Mouse (Mus musculus): Measurements from ENCODE around the gene Ccl27b. TPM values are rescaled to one million over a fixed set of nuclear protein-coding genes. Genes with fewer than 3 reads are reported as not detected.

Ccl27b gene
- polyA plus RNA-seq, 1 experiment from 2014 or later = not detected

Other genes with a start within 250 kb of the Ccl27b start
- gene Gm21586, start 215.9 kb upstream of the Ccl27b start, polyA plus RNA-seq (2015; fragmentation: Nextera tagmentation; extraction: Ambion mirVana) = not detected in 2 replicates
- 0.06 and 0.10 TPM in 2 replicates for gene Gm2163, start 188.5 kb upstream of the Ccl27b start, polyA plus RNA-seq (2015; fragmentation: Nextera tagmentation; extraction: Ambion mirVana)
- gene Fam205a2, start 127.1 kb upstream of the Ccl27b start, polyA plus RNA-seq (2015; fragmentation: Nextera tagmentation; extraction: Ambion mirVana) = not detected in 2 replicates
- not detected in 2 replicates for gene Gm10591, start 43.1 kb upstream of the Ccl27b start, polyA plus RNA-seq (2015; fragmentation: Nextera tagmentation; extraction: Ambion mirVana)
- gene Gm2564, start 25.5 kb upstream of the Ccl27b start, polyA plus RNA-seq (2015; fragmentation: Nextera tagmentation; extraction: Ambion mirVana) = 0.44 and 0.46 TPM in 2 replicates
- not detected in 2 replicates for gene Il11ra2, start 6.6 kb downstream of the Ccl27b start, polyA plus RNA-seq (2015; fragmentation: Nextera tagmentation; extraction: Ambion mirVana)
- 0.23 TPM in 1 of 2 replicates, not detected in the other for gene 4930578G10Rik, start 80.3 kb downstream of the Ccl27b start, polyA plus RNA-seq (2015; fragmentation: Nextera tagmentation; extraction: Ambion mirVana)
- not detected in 2 replicates for gene Ccl19, start 101.3 kb downstream of the Ccl27b start, polyA plus RNA-seq (2015; fragmentation: Nextera tagmentation; extraction: Ambion mirVana)
- 36.3 and 43.0 TPM in 2 replicates for gene Ccl21a, start 118.7 kb downstream of the Ccl27b start, polyA plus RNA-seq (2015; fragmentation: Nextera tagmentation; extraction: Ambion mirVana)
- gene Fam205a1, start 198.6 kb downstream of the Ccl27b start, polyA plus RNA-seq (2015; fragmentation: Nextera tagmentation; extraction: Ambion mirVana) = 0.04 TPM in 1 of 2 replicates, not detected in the other
- gene Gm12394, start 201.5 kb downstream of the Ccl27b start, polyA plus RNA-seq (2015; fragmentation: Nextera tagmentation; extraction: Ambion mirVana) = 0.07 and 0.15 TPM in 2 replicates
- gene Fam205c, start 219.0 kb downstream of the Ccl27b start, polyA plus RNA-seq (2015; fragmentation: Nextera tagmentation; extraction: Ambion mirVana) = 0.46 and 0.52 TPM in 2 replicates

Measured in stomach, embryonic 16.5 days (tissue).